Comparison of ENCODE assay signal across 9 mouse cellular contexts in the genomic region with DNA sequence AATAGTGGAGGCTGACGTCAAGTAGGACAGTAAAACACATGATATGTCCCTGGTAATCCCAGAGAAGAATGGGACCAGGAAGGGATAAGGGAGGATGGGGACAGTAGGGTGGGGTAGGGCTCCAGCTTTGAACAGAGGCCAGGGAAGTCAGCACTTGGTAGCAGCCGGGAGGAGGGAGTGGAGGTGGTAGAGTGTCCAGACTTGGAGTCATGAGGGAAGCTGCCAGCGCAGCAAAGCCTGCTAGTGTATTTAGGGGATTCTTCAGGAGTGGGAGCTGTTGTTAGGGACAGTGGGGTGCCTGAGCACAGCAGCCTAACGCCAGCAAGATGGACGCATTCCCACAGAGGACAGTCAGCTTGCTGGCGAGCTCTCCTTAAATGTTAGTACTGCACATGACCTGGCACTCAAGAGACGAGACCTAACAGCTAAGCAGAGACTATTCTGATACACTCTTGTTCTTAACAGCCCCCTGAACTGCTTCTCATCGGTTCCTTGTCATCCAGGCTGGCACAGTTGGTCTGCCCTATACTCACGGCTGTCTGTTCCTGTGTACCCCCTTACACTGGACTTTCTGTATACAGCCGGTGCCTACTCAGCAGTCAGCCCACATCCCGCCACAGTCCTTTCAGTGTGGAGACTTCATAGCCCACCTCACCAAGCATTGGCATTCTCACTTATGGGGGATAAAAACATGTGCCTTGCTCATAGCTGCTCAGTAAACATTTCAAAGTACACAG. TPM values are rescaled to one million over a fixed set of nuclear protein-coding genes. Genes with fewer than 3 reads are reported as not detected.
A peak's percentile ranks its signal among the peaks of the same experiment; 100 is the strongest.
DNase-seq lines count a peak whose midpoint lies in the region; ATAC-seq lines count a peak whose summit lies in the region.
"Had no signal": no experiment of that assay in that cellular context is flagged by ENCODE, and none has a peak within 500 bp of the region (broad histone marks: within the 10 kb centered on the region; RNA-seq: fewer than 3 reads in every experiment).

No protein-coding gene starts in this region.

- H3K4me1 ChIP-seq in hindbrain, embryonic 15.5 days (replicated peaks): peaks cover 21% of the 10 kb centered on the region

- WGBS in hindbrain, embryonic 15.5 days: 58% methylated on average over 11 of the region's 11 CpGs

- no peaks in the 10 kb centered on the region for H3K9me3 ChIP-seq in hindbrain, embryonic 15.5 days

- ATAC-seq in frontal cortex, adult (ENCODE audit: low TSS enrichment): peak; percentile 31
- ATAC-seq in hindbrain, embryonic 15.5 days (ENCODE audit: low FRiP score, low read depth): peak; percentile 86

- H3K27me3 ChIP-seq in hindbrain, embryonic 15.5 days: no peaks in the 10 kb centered on the region

- DNase-seq in testis, postnatal 10 days (ENCODE audit: low spot score): peak; percentile 50
- DNase-seq in testis, postnatal 14 days (ENCODE audit: low spot score): no peak
- peak; percentile 74 to 86 for DNase-seq in right cerebral cortex, postnatal 10 days (ENCODE audit: low spot score in 2 of 2)
- DNase-seq in urinary bladder, postnatal 4 days (ENCODE audit: low spot score in 2 of 2): no peak
- DNase-seq in c-Kit-positive CD71-positive TER-119-positive erythroid progenitor cells, embryonic 14.5 days (ENCODE audit: low spot score): no peak
- no peak for DNase-seq in urinary bladder, postnatal 25 days (ENCODE audit: low spot score)

- peaks cover 38% of the 10 kb centered on the region for H3K36me3 ChIP-seq in hindbrain, embryonic 15.5 days

- no peak overlapping the region for H3K4me3 ChIP-seq in hindbrain, embryonic 15.5 days

- peak overlapping the region; percentile 79 for H3K27ac ChIP-seq in hindbrain, embryonic 15.5 days (replicated peaks)
- H3K27ac ChIP-seq: kidney, postnatal 0 days had no signal

- H3K4me2 ChIP-seq in hindbrain, embryonic 15.5 days: no peak overlapping the region

- no peak overlapping the region for H3K9ac ChIP-seq in hindbrain, embryonic 15.5 days

RNA-seq across cellular contexts. Expression of a gene that starts 53.4 kb away (rescaled TPM):
- polyA plus RNA-seq in hindbrain, embryonic 15.5 days (2015; fragmentation: Nextera tagmentation; extraction: Ambion mirVana): 86.9 and 88.7 TPM in 2 replicates

Comparison
In these comparisons a context has a peak if more than half of its experiments do, and no peak if none do; other contexts are left out.
1. DNase-seq: peak in testis, postnatal 10 days (single experiment) and right cerebral cortex, postnatal 10 days (2 of 2); none in testis, postnatal 14 days (single experiment), urinary bladder, postnatal 4 days (0 of 2), c-Kit-positive CD71-positive TER-119-positive erythroid progenitor cells, embryonic 14.5 days (single experiment) and urinary bladder, postnatal 25 days (single experiment).